Mouse (Mus musculus): ENCODE results near the gene Git1.

DNA sequence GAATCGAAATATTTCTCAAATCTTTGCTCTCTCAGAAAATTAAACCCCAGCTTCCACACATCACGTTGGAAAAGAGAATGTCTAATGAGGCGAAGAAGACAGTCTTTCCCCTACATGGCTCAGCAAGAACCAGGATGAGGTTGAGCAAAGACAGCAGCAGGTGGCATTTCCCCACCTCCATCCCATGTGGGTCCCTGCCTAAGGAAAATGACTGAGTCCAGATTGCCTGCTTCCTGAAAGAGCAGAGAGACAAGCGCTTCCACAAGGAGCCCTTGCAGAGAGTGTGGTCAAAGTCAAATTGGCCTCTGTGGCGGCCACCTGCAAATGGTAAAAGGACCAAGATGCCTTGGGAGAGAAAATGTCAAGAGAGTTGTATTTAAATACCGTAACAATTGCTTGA is 2.9 kb upstream of the Git1 start:
- TF ChIP-seq CTCF (IDR thresholded peaks at IDR 0.05) (no peak), EP300 (IDR thresholded peaks at IDR 0.05) (no peak)

Measured in lung, postnatal 0 days (tissue).